Mouse (Mus musculus) embryonic facial prominence, embryonic 12.5 days (tissue): ENCODE measurements around the gene Irf2. TPM values are rescaled to one million over a fixed set of nuclear protein-coding genes. Genes with fewer than 3 reads are reported as not detected.

Experiments
- ATAC-seq: fragments of 200-750 bp; cut with Nextera tagmentation; 2 replicates; pipeline ENCODE4 v1.8.0; 2017; ENCODE audit not compliant: insufficient number of reproducible peaks, insufficient read depth, low FRiP score, low TSS enrichment
- H3K27ac ChIP-seq: fragments of 300-500 bp; sonication (generic); 2 replicates; pipeline ENCODE4 v1.5.1; 2016; ENCODE audit warnings: mild to moderate bottlenecking
- H3K27me3 ChIP-seq: fragments of 300-500 bp; sonication (generic); 2 replicates; pipeline ENCODE4 v1.6.1; 2016; ENCODE audit warnings: mild to moderate bottlenecking, moderate library complexity
- H3K36me3 ChIP-seq: fragments of 300-500 bp; sonication (generic); 2 replicates; pipeline ENCODE4 v1.6.1; 2016; ENCODE audit warnings: mild to moderate bottlenecking
- H3K4me1 ChIP-seq: fragments of 300-500 bp; sonication (generic); 2 replicates; pipeline ENCODE4 v1.6.1; 2016
- H3K4me2 ChIP-seq: fragments of 300-500 bp; sonication (generic); replicated peaks from 2 replicates; pipeline ENCODE4 v1.6.1; 2016; ENCODE audit warnings: mild to moderate bottlenecking, moderate library complexity
- H3K4me3 ChIP-seq: fragments of 300-500 bp; sonication (generic); 2 replicates; pipeline ENCODE4 v1.5.1; 2016; ENCODE audit warnings: mild to moderate bottlenecking
- H3K9ac ChIP-seq: fragments of 300-500 bp; sonication (generic); 2 replicates; pipeline ENCODE4 v1.6.1; 2016; ENCODE audit warnings: mild to moderate bottlenecking, moderate library complexity
- H3K9me3 ChIP-seq: fragments of 300-500 bp; sonication (generic); 2 replicates; pipeline ENCODE4 v1.6.1; 2016; ENCODE audit warnings: mild to moderate bottlenecking, moderate library complexity
- WGBS: fragments of 180-500 bp; shearing (Covaris S2); methylation state at CpG from one replicate; pipeline ENCODE4 v1.1.7; 2016; 5-methylcytosine and 5-hydroxymethylcytosine counted together
- polyA plus RNA-seq: library from polyadenylated mRNA; unstranded; fragments of >200 nt; fragmentation: Nextera tagmentation; extraction: Ambion mirVana; gene quantifications from 2 replicates; pipeline ENCODE4 v1.2.1, GENCODE M21; 2016

Irf2 gene
- polyA plus RNA-seq, 1 experiment from 2014 or later = 18.4 TPM

DNA sequence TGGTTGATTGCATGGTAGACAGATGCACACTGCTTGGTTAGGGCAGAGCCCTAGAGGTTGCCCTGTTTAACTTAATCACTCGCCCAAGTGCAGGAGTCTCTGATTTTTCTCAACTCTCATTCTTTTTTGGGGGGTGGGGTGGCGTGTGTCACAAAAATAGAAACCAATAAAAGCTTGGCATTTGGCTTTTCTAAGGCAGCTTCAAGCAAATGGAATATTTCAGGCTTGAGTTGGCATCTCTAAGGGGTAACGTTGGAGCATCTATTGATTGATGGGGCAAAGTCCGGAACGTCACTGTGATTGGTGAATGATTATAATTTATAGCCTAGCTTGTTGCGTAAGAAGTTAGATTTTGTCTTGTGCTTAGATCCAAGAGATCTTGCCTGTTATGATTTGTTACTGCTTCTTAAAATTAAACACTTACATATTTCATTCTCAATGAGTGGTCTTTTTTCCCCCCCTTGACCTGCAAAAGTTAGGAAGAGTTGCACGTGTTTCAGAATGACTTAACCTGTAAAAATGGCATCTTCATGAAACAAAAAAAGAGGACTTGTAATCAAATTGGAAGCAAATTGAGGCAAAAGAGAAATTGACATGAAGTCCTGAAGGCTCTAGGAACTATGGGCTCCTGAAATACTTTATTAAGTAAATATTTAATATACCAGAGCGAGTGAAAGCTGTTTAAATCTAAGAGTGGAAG lies 2.6 kb downstream of the Irf2 start:
- peak overlapping the region; percentile 78 for H3K4me2 ChIP-seq
- no peaks in the 10 kb centered on the region for H3K9me3 ChIP-seq
- H3K4me3 ChIP-seq = peak overlapping the region; percentile 89
- peak overlapping the region; percentile 97; the same call in 1 of the 2 replicates for H3K9ac ChIP-seq
- WGBS = 69% methylated on average over 8 of the region's 8 CpGs
- no peaks in the 10 kb centered on the region for H3K36me3 ChIP-seq
- H3K27me3 ChIP-seq = no peaks in the 10 kb centered on the region
- ATAC-seq = no peak
- H3K4me1 ChIP-seq = peaks cover 17% of the 10 kb centered on the region; the same call in 1 of the 2 replicates
- no peak overlapping the region for H3K27ac ChIP-seq

DNA sequence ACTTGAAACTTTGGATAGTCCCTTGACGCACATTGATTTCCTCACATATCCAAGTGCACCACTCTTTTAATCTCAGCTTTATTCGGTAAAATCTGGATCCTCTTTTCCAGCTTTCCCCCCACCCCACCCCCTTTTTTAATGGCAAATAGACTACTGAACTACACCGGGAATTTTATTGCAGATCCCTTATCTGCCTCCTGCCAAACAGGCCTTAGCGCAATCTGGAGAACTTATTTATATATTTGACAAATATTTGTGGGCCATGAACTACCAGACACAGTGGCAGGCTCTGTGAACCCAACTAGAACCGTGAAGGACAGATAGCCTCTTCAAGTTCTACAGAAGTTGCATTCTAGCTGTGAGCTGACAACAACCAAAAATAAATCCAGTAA lies 3.2 kb downstream of the Irf2 start:
- H3K4me2 ChIP-seq = no peak overlapping the region
- 68% methylated on average over 5 of the region's 5 CpGs for WGBS
- ATAC-seq = no peak

DNA sequence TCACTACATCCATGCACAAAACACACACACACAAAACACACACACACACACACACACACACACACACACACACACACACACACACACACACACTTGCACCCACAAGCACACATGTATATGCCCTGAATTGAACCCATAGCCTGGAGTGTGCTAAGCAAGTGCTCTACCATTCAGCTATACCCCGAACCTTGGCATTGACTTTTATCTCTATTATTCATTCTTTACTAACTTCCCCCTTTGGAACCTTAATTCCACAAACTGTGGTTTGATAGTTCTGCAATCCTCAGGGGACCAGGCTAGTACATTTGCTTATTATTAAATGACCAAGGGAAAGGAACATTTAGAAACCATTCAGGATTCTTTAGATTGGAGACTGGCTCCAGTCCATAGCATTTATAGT lies 5.9 kb downstream of the Irf2 start:
- H3K4me2 ChIP-seq = no peak overlapping the region

More for the DNA sequence above, 3.2 kb downstream of the Irf2 start:
- H3K9ac ChIP-seq = no peak overlapping the region
- H3K36me3 ChIP-seq = no peaks in the 10 kb centered on the region
- H3K9me3 ChIP-seq = no peaks in the 10 kb centered on the region
- no peak overlapping the region for H3K4me3 ChIP-seq
- peaks cover 17% of the 10 kb centered on the region; the same call in 1 of the 2 replicates for H3K4me1 ChIP-seq
- H3K27ac ChIP-seq = no peak overlapping the region
- no peaks in the 10 kb centered on the region for H3K27me3 ChIP-seq

DNA sequence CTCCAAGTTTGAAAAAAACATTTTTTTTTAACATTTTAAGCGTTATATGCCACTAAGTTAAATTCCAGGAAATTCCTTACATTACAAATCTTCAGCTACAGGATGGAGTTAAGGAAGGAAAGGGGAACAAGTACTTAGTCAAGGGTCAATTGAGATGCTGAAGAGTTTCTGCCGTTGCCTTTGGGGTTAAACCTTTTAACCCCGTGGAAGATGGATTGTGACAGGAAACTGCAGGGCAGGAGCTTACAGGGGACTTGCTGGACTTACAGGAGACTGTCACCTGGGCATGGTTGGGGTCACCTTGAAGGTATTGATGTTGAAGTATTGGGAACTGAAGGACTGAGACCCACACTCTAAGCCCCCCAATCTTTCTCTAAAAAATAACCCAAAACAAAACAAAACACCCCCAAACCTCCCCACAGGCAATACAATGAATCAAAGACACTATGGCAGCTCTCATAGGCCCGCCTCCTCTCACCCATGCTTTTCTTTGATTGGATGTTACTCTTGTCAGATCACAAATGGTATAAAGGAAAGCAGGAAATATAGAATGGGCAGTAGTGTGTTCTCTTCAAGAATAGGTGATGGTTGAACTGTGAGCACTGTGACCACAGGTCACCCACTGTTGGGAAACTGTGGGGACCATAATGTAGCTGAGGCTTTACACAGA lies 7.9 kb downstream of the Irf2 start:
- no peak overlapping the region for H3K4me2 ChIP-seq
- ATAC-seq = no peak
- WGBS = 43% methylated on average over 4 of the region's 4 CpGs
- no peaks in the 10 kb centered on the region for H3K9me3 ChIP-seq
- no peak overlapping the region for H3K9ac ChIP-seq
- no peaks in the 10 kb centered on the region for H3K27me3 ChIP-seq
- no peak overlapping the region for H3K4me3 ChIP-seq
- H3K4me1 ChIP-seq = peaks cover 23% of the 10 kb centered on the region
- no peaks in the 10 kb centered on the region for H3K36me3 ChIP-seq
- H3K27ac ChIP-seq = no peak overlapping the region

More for the DNA sequence above, 5.9 kb downstream of the Irf2 start:
- Histone ChIP-seq H3K4me1 (peaks cover 12% of the 10 kb centered on the region), H3K27me3 (no peaks in the 10 kb centered on the region), H3K4me3 (no peak overlapping the region), H3K9ac (no peak overlapping the region), H3K36me3 (no peaks in the 10 kb centered on the region), H3K9me3 (no peaks in the 10 kb centered on the region), H3K27ac (no peak overlapping the region)
- 84% methylated on average over 1 of the region's 1 CpGs for WGBS
- ATAC-seq = no peak

DNA sequence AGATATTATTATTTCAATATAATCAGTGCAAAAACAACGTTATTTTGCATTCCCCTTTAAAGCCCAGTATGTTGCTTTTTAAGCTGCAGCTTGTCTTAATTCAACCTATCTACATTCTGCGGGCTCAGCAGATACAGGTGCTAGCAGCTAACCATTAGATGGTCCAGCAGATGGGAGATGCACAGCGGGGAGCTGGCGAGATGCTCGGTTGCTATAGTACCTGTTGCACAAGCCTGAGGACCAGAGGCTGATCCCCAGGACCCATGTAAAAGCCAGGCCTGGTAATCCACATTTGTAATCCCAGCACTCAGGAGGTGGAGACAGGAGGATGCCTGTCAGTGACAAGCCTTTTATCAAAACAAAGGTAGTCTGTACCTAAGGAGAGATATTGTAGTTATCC lies 10.5 kb downstream of the Irf2 start:
- Histone ChIP-seq H3K27ac (0 out of 2 replicates have a peak overlapping the region, but pooled peaks have one; percentile 1), H3K27me3 (no peaks in the 10 kb centered on the region), H3K4me2 (no peak overlapping the region), H3K4me3 (no peak overlapping the region), H3K36me3 (no peaks in the 10 kb centered on the region), H3K9me3 (no peaks in the 10 kb centered on the region), H3K4me1 (peaks cover 31% of the 10 kb centered on the region), H3K9ac (0 out of 2 replicates have a peak overlapping the region, but pooled peaks have one; percentile 19)
- ATAC-seq = no peak
- WGBS = 53% methylated on average over 5 of the region's 5 CpGs

DNA sequence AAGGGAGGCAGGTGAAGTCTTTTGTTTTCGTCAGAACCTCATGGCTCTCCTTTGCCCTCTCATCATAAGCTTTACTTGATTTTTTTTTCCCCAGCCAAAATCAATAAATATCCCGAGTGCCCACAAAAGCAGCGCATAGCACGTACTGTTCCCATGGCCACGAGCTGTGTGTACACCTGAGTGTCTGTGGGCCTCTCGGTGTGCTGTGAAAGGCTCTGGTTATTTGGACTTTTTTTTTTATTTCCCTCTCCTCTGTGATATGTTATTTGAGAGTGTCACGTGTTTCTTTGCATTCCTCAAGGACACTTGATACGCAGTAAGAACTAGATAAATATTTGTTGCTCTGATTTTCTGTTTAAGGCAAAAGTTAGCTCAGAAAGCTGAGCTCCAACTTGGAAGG lies 11.0 kb downstream of the Irf2 start:
- H3K4me2 ChIP-seq = no peak overlapping the region

DNA sequence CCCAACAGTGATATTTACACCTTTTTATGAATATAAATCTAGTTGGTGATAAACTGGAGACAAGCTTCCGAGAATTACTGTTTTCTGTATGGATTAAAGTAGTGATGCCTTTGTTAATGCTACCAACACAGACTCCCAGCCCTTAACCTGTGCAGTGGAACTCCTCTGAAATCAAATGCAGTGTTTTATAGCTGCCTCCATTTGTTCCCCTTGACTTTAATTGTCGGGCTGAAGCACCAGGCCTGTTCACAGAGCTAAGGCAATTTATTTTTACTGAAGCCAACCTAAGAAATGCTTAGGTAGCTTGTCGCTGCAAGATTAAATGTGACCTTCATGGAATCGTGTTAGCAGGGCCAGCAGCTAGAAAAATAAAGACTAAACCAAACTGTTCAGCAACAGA lies 11.6 kb downstream of the Irf2 start:
- no peak overlapping the region for H3K4me2 ChIP-seq
- H3K4me3 ChIP-seq = no peak overlapping the region
- ATAC-seq = no peak
- no peak overlapping the region; the same call in 1 of the 2 replicates for H3K27ac ChIP-seq
- H3K27me3 ChIP-seq = no peaks in the 10 kb centered on the region
- H3K9ac ChIP-seq = no peak overlapping the region
- no peaks in the 10 kb centered on the region for H3K36me3 ChIP-seq
- peaks cover 31% of the 10 kb centered on the region for H3K4me1 ChIP-seq
- no peaks in the 10 kb centered on the region for H3K9me3 ChIP-seq
- 54% methylated on average over 4 of the region's 4 CpGs for WGBS

More for the DNA sequence above, 11.0 kb downstream of the Irf2 start:
- no peak for ATAC-seq
- Histone ChIP-seq H3K36me3 (no peaks in the 10 kb centered on the region), H3K9me3 (no peaks in the 10 kb centered on the region), H3K27ac (0 out of 2 replicates have a peak overlapping the region, but pooled peaks have one; percentile 1), H3K9ac (0 out of 2 replicates have a peak overlapping the region, but pooled peaks have one; percentile 19), H3K4me3 (no peak overlapping the region), H3K27me3 (no peaks in the 10 kb centered on the region), H3K4me1 (peaks cover 31% of the 10 kb centered on the region)
- 45% methylated on average over 8 of the region's 8 CpGs for WGBS

DNA sequence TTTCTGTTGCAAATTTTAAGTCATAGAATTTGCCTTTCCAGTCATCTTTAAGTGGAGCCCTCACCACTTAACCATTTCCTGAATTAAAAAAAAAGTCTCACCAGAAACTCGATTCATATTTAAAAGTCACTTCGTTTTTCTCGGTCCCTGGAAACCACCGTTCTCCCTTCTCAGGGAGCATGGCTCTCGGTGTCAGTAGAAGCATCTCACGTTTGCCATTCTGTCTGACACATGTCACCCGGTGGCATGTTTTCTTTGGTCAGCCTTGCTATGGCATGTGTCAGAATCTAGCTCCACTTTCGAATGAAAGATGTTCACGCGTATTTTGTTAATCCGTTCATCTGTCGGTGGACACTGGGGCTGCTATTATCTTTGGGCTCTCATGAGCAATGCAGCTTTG lies 13.5 kb downstream of the Irf2 start:
- peaks cover 31% of the 10 kb centered on the region for H3K4me1 ChIP-seq
- 74% methylated on average over 12 of the region's 12 CpGs for WGBS
- no peaks in the 10 kb centered on the region for H3K9me3 ChIP-seq
- no peak for ATAC-seq
- H3K27ac ChIP-seq = no peak overlapping the region
- H3K4me3 ChIP-seq = no peak overlapping the region
- H3K4me2 ChIP-seq = no peak overlapping the region
- H3K9ac ChIP-seq = no peak overlapping the region
- H3K36me3 ChIP-seq = no peaks in the 10 kb centered on the region
- H3K27me3 ChIP-seq = no peaks in the 10 kb centered on the region

DNA sequence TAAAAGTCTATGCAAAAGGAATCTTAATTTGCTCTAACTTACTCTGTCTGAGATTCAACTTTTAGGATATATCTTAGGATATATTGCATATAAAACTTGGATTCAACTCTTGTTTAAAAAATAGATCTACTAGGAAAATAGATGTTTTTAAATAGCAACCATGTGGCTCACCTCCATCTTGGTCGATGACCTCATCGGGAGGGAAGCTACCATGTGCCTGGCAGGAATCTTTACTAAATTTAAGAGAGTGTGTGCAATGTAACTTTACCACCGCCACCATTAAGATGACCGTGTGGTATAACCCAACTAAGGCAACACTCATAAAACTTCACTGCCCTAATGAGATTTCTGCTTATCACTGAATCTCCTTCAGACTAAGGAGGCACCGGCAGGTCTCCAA lies 14.8 kb downstream of the Irf2 start:
- WGBS = 78% methylated on average over 5 of the region's 5 CpGs
- H3K9ac ChIP-seq = no peak overlapping the region
- no peak for ATAC-seq

DNA sequence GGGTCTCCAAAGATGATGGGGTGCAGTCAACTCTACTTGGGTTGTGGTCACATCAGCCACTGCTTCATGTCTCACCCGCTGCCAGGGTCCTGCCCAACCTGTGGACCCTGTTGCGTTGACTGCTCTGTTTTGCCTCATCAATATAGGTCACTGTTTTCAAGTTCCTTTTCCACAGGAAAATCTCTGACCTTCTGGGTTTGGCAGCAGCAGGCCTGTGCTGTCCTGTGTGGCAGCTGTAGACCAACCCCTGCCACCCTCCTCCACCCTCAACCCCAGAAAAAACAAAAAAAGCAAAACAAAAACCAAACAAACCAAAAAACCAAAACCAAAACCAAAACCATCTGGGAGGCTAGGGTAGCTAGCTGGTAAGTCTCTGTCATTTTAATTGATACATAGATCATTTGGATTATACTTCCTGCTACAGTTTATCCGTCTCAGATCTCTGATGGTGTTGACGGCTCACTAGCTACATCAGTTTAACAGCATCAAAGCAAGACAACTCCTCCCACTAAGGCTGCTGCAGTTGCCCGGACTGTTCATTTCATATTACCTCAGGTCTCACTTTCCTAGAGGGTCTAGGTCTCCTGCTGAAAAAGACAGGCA lies 16.3 kb downstream of the Irf2 start:
- H3K9ac ChIP-seq = no peak overlapping the region
- WGBS = 64% methylated on average over 5 of the region's 5 CpGs
- no peaks in the 10 kb centered on the region for H3K36me3 ChIP-seq
- H3K27me3 ChIP-seq = no peaks in the 10 kb centered on the region
- no peak for ATAC-seq
- no peak overlapping the region for H3K27ac ChIP-seq
- H3K4me2 ChIP-seq = no peak overlapping the region
- H3K4me3 ChIP-seq = no peak overlapping the region
- H3K9me3 ChIP-seq = no peaks in the 10 kb centered on the region
- peaks cover 22% of the 10 kb centered on the region for H3K4me1 ChIP-seq

More for the DNA sequence above, 14.8 kb downstream of the Irf2 start:
- H3K36me3 ChIP-seq = no peaks in the 10 kb centered on the region
- peaks cover 31% of the 10 kb centered on the region for H3K4me1 ChIP-seq
- H3K4me2 ChIP-seq = no peak overlapping the region
- no peak overlapping the region for H3K27ac ChIP-seq
- no peaks in the 10 kb centered on the region for H3K27me3 ChIP-seq
- no peaks in the 10 kb centered on the region for H3K9me3 ChIP-seq
- no peak overlapping the region for H3K4me3 ChIP-seq

DNA sequence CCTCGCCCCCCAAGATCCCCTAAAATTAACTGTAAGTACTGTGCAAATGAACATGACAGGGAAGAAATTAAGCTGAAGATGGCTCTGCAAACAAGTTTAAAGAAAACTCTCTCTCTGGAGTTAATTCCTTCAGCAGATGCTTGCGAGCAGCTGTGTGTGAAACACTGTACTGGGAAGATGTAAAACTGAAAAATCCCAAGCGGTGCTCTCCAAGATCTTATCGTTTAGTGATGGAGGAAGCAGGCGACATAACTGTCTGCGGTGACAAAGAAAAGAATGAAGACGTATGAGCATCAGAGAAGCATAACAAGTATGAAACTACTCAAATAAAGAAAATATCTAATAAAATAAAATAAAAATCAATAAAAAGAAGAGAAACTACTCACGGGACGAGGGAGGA lies 18.1 kb downstream of the Irf2 start:
- Histone ChIP-seq H3K9ac (no peak overlapping the region), H3K4me2 (no peak overlapping the region), H3K36me3 (no peaks in the 10 kb centered on the region), H3K27ac (no peak overlapping the region), H3K4me3 (no peak overlapping the region), H3K4me1 (peaks cover 7% of the 10 kb centered on the region; the same call in 1 of the 2 replicates), H3K9me3 (no peaks in the 10 kb centered on the region), H3K27me3 (no peaks in the 10 kb centered on the region)
- WGBS = 92% methylated on average over 9 of the region's 9 CpGs
- ATAC-seq = no peak

DNA sequence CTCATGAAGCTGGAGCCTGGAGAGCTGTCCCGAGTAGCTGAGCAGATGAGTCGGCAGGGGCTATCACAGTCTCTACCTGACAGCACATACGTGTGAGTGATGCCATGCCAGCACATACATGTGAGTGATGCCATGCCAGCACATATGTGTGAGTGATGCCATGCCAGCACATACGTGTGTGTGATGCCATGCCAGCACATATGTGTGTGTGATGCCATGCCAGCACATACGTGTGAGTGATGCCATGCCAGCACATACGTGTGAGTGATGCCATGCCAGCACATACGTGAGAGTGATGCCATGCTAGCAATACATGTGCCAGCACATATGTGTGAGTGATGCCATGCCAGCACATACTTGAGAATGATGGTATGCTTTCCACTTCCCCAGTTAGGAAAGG lies 18.6 kb downstream of the Irf2 start:
- H3K4me1 ChIP-seq = peaks cover 5% of the 10 kb centered on the region; the same call in 1 of the 2 replicates
- no peak overlapping the region for H3K9ac ChIP-seq
- H3K27me3 ChIP-seq = no peaks in the 10 kb centered on the region
- no peak overlapping the region for H3K4me3 ChIP-seq
- H3K4me2 ChIP-seq = no peak overlapping the region
- no peak for ATAC-seq
- 91% methylated on average over 7 of the region's 7 CpGs for WGBS
- no peaks in the 10 kb centered on the region for H3K36me3 ChIP-seq
- no peaks in the 10 kb centered on the region for H3K9me3 ChIP-seq
- H3K27ac ChIP-seq = no peak overlapping the region
